ENCODE assay signal across 8 mouse cellular contexts in genomic region chr1:192785046-192785961, GRCm38 (mm10). TPM values are rescaled to one million over a fixed set of nuclear protein-coding genes. Genes with fewer than 3 reads are reported as not detected.
DNase-seq lines count a peak whose midpoint lies in the region; ATAC-seq and TF ChIP-seq lines count a peak whose summit lies in the region.

No protein-coding gene starts in this region.

- no peak overlapping the region for H3K4me2 ChIP-seq in lung, embryonic 15.5 days
- H3K4me2 ChIP-seq in heart, embryonic 15.5 days, result no peak overlapping the region
- H3K4me2 ChIP-seq in midbrain, postnatal 0 days (ENCODE audit: low read depth, low read length, poor library complexity, severe bottlenecking), result peak overlapping the region; percentile 41
- H3K4me2 ChIP-seq in liver, embryonic 11.5 days, result no peak overlapping the region

- peaks cover 41% of the 10 kb centered on the region for H3K4me1 ChIP-seq in lung, embryonic 15.5 days
- peaks cover 34% of the 10 kb centered on the region for H3K4me1 ChIP-seq in heart, embryonic 15.5 days (replicated peaks)
- H3K4me1 ChIP-seq in midbrain, postnatal 0 days (ENCODE audit: insufficient read depth, low read length), result 0 out of 2 replicates have a peak, but pooled peaks cover 3% of the 10 kb centered on the region
- H3K4me1 ChIP-seq in liver, embryonic 11.5 days (replicated peaks; ENCODE audit: control insufficient read depth, insufficient read depth, low read length), result no peaks in the 10 kb centered on the region

- 51% methylated on average over 17 of the region's 17 CpGs for WGBS in lung, embryonic 15.5 days
- WGBS in heart, embryonic 15.5 days, result 67% methylated on average over 17 of the region's 17 CpGs
- 41% methylated on average over 17 of the region's 17 CpGs for WGBS in midbrain, postnatal 0 days
- WGBS in liver, embryonic 11.5 days, result 75% methylated on average over 17 of the region's 17 CpGs

- H3K4me3 ChIP-seq in lung, embryonic 15.5 days, result no peak overlapping the region
- H3K4me3 ChIP-seq in heart, embryonic 15.5 days, result no peak overlapping the region
- H3K4me3 ChIP-seq in midbrain, postnatal 0 days (ENCODE audit: low read depth, low read length), result no peak overlapping the region
- H3K4me3 ChIP-seq in liver, embryonic 11.5 days (ENCODE audit: low read depth, low read length), result no peak overlapping the region

- intact Hi-C loops in left cerebral cortex, postnatal 10 days (cut with DNase I), result loop anchor here (10.0 kb wide), 1 partner anchor 339 kb away; no protein-coding TSS in a partner anchor

- no peak for TF ChIP-seq CTCF in midbrain, postnatal 0 days (IDR thresholded peaks at IDR 0.05)

- H3K9ac ChIP-seq in lung, embryonic 15.5 days, result no peak overlapping the region
- no peak overlapping the region for H3K9ac ChIP-seq in heart, embryonic 15.5 days
- no peak overlapping the region for H3K9ac ChIP-seq in midbrain, postnatal 0 days (replicated peaks; ENCODE audit: low read length, poor library complexity, severe bottlenecking)
- no peak overlapping the region for H3K9ac ChIP-seq in liver, embryonic 11.5 days (ENCODE audit: low read depth, low read length)

- H3K9me3 ChIP-seq in lung, embryonic 15.5 days, result no peaks in the 10 kb centered on the region
- no peaks in the 10 kb centered on the region for H3K9me3 ChIP-seq in heart, embryonic 15.5 days (replicated peaks)
- no peaks in the 10 kb centered on the region for H3K9me3 ChIP-seq in midbrain, postnatal 0 days (ENCODE audit: low read length)
- H3K9me3 ChIP-seq in liver, embryonic 11.5 days (ENCODE audit: control insufficient read depth, low read length), result no peaks in the 10 kb centered on the region

- peak overlapping the region; percentile 56 for H3K27ac ChIP-seq in lung, embryonic 15.5 days
- H3K27ac ChIP-seq in heart, embryonic 15.5 days, result peak overlapping the region; percentile 68
- H3K27ac ChIP-seq in midbrain, postnatal 0 days (ENCODE audit: low read depth, low read length), result no peak overlapping the region
- H3K27ac ChIP-seq in liver, embryonic 11.5 days (ENCODE audit: low read depth, low read length), result no peak overlapping the region

- H3K27me3 ChIP-seq in lung, embryonic 15.5 days, result no peaks in the 10 kb centered on the region
- H3K27me3 ChIP-seq in heart, embryonic 15.5 days, result no peaks in the 10 kb centered on the region
- no peaks in the 10 kb centered on the region for H3K27me3 ChIP-seq in midbrain, postnatal 0 days (ENCODE audit: insufficient read depth, low read length)
- H3K27me3 ChIP-seq in liver, embryonic 11.5 days (replicated peaks; ENCODE audit: control insufficient read depth, insufficient read depth, low read length), result no peaks in the 10 kb centered on the region

- no peak for DNase-seq in frontal cortex, postnatal 14 days (ENCODE audit: low spot score in 2 of 2)
- DNase-seq in lung, postnatal 36 days, result no peak
- peak; percentile 56 for DNase-seq in midbrain, postnatal 0 days (ENCODE audit: low spot score)
- no peak for DNase-seq in liver, embryonic 11.5 days (ENCODE audit: low spot score)
- no peak for DNase-seq in left cerebral cortex, postnatal 10 days (ENCODE audit: extremely low spot score in 1 of 2, low spot score in 2 of 2)

- H3K36me3 ChIP-seq in lung, embryonic 15.5 days, result no peaks in the 10 kb centered on the region
- H3K36me3 ChIP-seq in heart, embryonic 15.5 days, result no peaks in the 10 kb centered on the region
- H3K36me3 ChIP-seq in midbrain, postnatal 0 days (ENCODE audit: insufficient read depth, low read length), result no peaks in the 10 kb centered on the region
- H3K36me3 ChIP-seq in liver, embryonic 11.5 days (ENCODE audit: control insufficient read depth, insufficient read depth, low read length), result no peaks in the 10 kb centered on the region

- peak; percentile 38 for ATAC-seq in frontal cortex, adult (ENCODE audit: low TSS enrichment)
- no peak for ATAC-seq in lung, embryonic 15.5 days (ENCODE audit: borderline replicate concordance, extremely low read depth, low FRiP score, low TSS enrichment)
- peak; percentile 61 for ATAC-seq in heart, embryonic 15.5 days (replicated peaks; ENCODE audit: insufficient number of reproducible peaks, insufficient read depth, low FRiP score, low read depth)
- peak; percentile 29; the same call in 1 of the 2 replicates for ATAC-seq in midbrain, postnatal 0 days (ENCODE audit: low FRiP score)
- no peak for ATAC-seq in liver, embryonic 11.5 days (replicated peaks; ENCODE audit: low FRiP score)

RNA-seq across cellular contexts. Expression of gene Hhat, which starts 14.3 kb away (rescaled TPM):
- 10.7 TPM in 2 replicates for polyA plus RNA-seq in lung, embryonic 15.5 days (2015; fragmentation: Nextera tagmentation; extraction: Ambion mirVana)
- polyA plus RNA-seq in heart, embryonic 15.5 days (2015; fragmentation: Nextera tagmentation; extraction: Ambion mirVana), result 5.5 and 6.8 TPM in 2 replicates
- total RNA-seq in midbrain, postnatal 0 days (2014; rRNA removed), result 3.4 and 4.2 TPM in 2 replicates
- 2.5 TPM in 2 replicates for polyA plus RNA-seq in midbrain, postnatal 0 days (2015; fragmentation: Nextera tagmentation; extraction: Ambion mirVana)
- polyA plus RNA-seq in liver, embryonic 11.5 days (2014; fragmentation: Nextera tagmentation; extraction: Ambion mirVana), result 3.8 and 4.3 TPM in 2 replicates
- total RNA-seq in left cerebral cortex, postnatal 10 days (2021), result 1 to 10 TPM; 1.7 to 1.8 TPM

Comparison
In these comparisons a context has a peak if more than half of its experiments do, and no peak if none do; other contexts are left out.
1. ATAC-seq: peak in frontal cortex, adult (single experiment), heart, embryonic 15.5 days (single experiment) and midbrain, postnatal 0 days (single experiment); none in lung, embryonic 15.5 days (single experiment) and liver, embryonic 11.5 days (single experiment).
2. H3K27ac ChIP-seq: peak in lung, embryonic 15.5 days (single experiment) and heart, embryonic 15.5 days (single experiment); none in midbrain, postnatal 0 days (single experiment) and liver, embryonic 11.5 days (single experiment).